Mouse (Mus musculus): ENCODE measurements at regions not wholly inside any gene's neighbourhood (a gene's known extent, or its start where the extent isn't known, plus 50 kb on each side); places are given as distances from the start of the nearest gene placed in this dataset.
A peak's percentile ranks its signal among the peaks of the same experiment; 100 is the strongest.

- ATAC-seq (replicated peaks; ENCODE audit: poor library complexity, severe bottlenecking): no peak
Observed at GRCm38 (mm10) chr17:64382894-64383293, 51.2 kb upstream of the Pja2 start.

DNA sequence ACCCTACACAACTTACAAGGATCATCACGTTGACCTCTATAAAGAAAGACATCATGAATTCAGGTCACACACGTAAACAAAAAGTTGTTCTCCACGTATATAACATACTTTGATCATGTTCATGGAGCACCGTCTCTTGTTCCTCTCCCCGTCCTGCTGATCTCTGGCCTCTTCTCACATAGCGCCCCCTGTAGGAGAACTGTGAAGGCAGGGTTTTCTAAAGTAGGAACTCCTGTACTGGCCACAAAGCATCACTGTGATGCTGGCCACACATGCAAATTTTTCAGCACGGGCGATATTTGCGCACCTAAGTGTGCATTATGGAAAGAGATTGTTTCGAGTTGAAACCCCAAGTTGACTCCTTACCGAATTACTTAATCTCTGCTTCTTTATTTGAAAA lies 51.9 kb upstream of the Pja2 start:
- ATAC-seq (replicated peaks; ENCODE audit: poor library complexity, severe bottlenecking): no peak

DNA sequence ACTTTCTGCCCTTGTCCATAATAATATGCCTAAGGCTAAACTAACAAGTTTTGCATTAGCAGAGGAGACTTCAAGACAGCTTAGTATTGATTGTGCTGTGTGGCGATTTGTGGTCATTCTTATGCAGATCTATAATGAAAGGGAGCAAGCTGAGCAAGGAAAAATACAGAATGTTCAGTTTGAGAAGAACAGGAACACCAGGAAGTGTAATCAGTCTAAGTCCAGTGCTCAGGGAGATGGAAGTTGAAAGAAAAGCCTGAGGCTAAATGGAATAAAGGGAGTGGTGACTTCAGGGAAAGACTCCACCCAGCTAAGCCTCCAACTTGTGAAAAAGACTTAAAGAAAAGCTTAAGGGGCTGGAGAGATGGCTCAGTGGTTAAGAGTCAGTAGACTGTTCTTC lies 58.6 kb upstream of the Pja2 start:
- no peak for ATAC-seq (replicated peaks; ENCODE audit: poor library complexity, severe bottlenecking)

GRCm38 (mm10) chr17:64397254-64397897 lies 65.7 kb upstream of the Pja2 start:
- ATAC-seq (replicated peaks; ENCODE audit: poor library complexity, severe bottlenecking): peak; percentile 80

GRCm38 (mm10) chr17:64398114-64398692 lies 66.5 kb upstream of the Pja2 start:
- no peak for ATAC-seq (replicated peaks; ENCODE audit: poor library complexity, severe bottlenecking)

DNA sequence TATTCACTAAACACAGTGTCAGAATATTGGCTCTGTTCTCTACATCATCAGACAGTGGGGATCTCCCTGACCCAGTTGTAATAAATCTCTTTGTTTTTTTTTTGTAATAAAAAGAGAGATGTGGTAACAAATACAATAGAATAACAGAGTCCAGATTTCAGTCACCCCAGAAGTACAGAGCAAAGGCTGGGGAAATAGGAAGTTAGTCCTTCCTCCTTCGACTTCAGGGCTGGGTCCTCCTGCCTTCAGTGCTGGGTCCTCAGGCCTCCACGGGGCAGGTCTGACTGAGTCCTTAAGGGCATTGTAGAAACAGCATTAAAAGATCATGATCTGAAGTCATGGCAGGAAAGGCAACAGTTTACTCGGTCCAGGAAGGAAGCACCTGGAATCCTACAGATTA lies 67.0 kb upstream of the Pja2 start:
- peak; percentile 68 for ATAC-seq (replicated peaks; ENCODE audit: poor library complexity, severe bottlenecking)

DNA sequence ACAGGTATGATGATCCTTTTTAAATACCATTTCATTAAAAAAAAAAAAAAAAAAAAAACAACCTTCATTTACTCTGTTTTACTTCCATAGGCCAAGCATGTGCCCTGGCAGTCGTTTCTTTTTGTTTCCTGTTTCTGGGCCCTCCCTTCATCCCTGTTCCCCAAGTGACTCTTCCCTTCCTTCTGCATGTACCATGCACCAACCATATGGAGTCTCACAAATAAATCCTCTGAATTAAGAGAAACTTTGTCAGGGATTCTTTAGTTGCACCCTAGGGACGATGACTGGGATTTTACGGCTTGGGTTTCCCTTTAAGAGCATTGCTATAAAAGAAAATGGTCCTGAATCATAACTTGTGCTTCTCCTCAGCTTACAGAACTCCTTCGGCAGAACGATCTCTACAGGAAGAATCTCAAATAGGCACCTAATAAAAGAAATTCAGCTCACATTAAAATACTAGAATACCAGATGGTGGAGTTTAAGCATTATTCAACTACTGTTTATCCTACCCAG lies 75.1 kb upstream of the Pja2 start:
- ATAC-seq (replicated peaks; ENCODE audit: poor library complexity, severe bottlenecking): no peak

DNA sequence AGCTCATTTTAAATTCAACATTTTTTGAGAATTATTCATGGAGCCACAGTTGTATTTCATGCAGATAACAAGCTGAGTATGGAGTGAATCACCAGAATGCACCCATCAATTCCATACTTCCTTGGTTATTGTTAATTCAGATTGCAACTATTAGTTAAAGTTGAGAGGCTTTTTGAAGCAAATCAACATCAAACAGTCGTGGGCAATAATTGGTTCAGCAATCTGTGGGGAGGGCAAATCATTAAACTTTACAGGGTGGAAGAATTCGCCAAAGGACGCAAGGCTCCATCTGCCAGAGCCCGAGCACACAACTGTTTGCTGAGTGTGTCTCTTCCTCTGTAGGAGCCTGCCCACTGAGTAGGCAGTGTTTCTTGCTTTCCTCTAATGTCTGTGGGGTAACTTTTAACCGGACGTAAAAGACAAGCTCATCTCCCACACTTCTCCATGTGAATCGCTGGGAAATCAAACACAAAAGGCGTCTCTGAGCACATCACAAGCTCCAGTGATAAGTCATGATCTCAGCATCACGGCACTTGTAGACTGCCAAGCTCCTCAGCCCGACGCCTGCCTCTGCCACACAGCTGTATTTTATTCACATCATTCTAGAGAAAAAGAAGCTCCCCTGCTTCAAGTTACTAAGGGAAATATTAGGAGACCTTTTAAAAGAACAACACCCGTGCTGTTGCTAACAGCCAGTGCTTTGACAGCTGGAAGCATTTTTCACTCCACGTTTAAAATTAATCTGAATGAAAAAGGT lies 75.7 kb upstream of the Pja2 start:
- no peak for ATAC-seq (replicated peaks; ENCODE audit: poor library complexity, severe bottlenecking)

DNA sequence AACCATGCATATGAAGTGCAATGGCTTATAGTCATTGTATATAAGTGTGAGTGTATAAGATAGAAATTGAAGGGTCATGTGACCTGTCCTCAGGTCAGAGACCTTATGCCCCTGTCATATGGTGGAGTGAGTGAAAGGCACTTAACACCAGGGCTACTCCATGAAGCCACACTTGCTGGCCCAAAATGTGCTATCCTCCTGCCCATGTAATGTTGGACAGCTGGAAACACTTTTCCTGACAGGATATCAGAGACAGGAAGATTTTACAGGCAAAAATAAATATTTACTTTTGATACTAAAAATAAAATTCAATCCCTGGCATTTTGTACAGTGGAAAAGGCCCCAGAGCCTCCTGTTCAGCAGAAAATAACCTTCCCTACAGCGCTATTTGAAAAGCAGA lies 94.1 kb upstream of the Pja2 start:
- ATAC-seq (replicated peaks; ENCODE audit: poor library complexity, severe bottlenecking): no peak

- no peak for ATAC-seq (replicated peaks; ENCODE audit: poor library complexity, severe bottlenecking)
Observed at GRCm38 (mm10) chr17:64426536-64426935, 94.8 kb upstream of the Pja2 start.

GRCm38 (mm10) chr17:64439571-64439970 lies 107.9 kb upstream of the Pja2 start:
- ATAC-seq (replicated peaks; ENCODE audit: poor library complexity, severe bottlenecking): no peak

DNA sequence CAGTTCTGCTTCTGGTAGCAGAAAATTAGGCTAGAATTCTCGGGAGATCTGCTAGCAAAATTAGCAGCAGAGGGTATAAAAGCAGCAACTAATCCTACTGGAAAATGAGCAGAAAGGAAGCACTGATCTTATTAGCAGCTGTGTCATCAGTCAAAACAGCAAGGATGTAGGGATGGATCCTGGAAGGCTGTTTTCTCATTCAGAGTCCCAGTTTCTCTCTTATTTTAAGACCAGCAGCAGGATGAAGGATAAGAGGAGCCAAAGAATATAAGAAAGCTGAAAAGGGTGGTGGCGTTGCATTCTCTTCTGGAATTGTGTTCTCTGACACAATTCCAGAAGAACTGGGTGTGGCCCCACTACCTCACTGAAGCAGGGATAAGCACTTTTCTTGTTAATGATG lies 123.0 kb upstream of the Pja2 start:
- no peak for ATAC-seq (replicated peaks; ENCODE audit: poor library complexity, severe bottlenecking)

DNA sequence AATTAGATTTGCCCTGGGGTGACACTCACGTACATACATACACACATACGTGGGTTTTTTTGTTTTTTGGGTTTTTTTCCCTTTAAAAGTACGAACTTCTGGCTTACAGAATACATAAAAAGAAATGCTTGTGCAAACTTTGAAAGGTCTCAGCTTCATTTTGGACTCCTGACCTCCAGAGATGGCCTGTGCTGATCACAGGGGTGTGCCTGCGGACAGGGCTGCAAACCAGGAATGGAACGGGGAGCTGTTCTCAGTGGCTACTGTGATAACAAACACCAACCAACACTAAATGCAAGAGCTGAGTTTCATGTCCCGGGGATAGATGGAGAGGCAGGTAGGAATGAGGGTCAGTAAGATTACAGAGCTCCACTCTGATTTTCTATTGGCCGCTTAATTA lies 134.3 kb upstream of the Man2a1 start:
- no peak for ATAC-seq (replicated peaks; ENCODE audit: poor library complexity, severe bottlenecking)

GRCm38 (mm10) chr17:64466746-64467145 lies 133.8 kb upstream of the Man2a1 start:
- no peak for ATAC-seq (replicated peaks; ENCODE audit: poor library complexity, severe bottlenecking)

GRCm38 (mm10) chr17:64467297-64467696 lies 133.2 kb upstream of the Man2a1 start:
- ATAC-seq (replicated peaks; ENCODE audit: poor library complexity, severe bottlenecking): no peak

DNA sequence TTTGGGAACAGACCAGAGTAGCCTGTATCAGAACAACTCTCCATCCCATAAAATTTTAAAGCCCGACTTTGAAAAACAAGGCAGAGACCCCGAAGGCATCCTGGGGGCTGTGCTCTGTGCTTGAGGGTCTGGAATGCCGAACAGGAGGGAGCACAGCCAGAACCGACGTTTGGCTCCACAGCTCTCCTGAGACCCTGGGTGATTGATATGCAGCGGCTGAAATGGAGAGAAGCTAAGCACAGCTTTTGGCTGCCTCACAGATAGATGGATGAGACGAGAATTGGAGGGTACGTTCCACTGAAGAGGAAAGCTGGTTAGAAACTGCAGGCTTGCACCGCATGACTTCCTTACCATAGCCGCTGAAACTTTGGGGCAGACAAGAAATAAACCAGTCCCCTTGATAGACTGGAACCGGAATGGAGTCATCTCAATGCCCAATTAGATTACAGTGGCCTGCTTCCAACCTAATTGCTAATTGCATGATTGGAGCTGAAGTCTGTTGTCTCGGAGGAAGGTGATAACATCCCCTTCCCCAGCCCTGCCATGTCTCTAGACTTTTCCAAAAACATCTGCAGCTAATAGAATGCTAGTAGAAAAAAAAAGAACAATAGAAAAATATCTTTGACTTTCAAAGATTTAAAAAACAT lies 130.7 kb upstream of the Man2a1 start:
- no peak for ATAC-seq (replicated peaks; ENCODE audit: poor library complexity, severe bottlenecking)

DNA sequence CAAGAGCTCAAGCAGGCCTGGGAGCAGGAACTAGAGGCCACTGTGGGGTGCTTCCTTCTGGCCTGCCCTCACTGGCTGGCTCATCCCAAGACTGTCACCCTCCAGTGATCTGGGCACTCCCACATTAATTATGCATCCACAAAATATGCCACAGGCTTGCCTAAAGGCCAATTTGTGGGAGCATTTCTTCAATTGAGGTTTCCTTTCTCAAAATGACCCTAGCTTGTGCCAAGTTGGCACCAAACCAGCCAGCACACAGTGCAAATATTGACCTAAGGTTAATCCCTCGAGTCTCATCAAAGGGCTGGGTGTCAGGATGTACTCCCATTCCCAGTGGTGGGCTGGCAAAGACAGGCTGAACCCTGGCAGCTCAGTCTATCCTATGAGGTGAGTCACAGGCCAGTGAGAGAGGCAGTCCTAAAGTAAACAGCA lies 119.9 kb upstream of the Man2a1 start:
- ATAC-seq (replicated peaks; ENCODE audit: poor library complexity, severe bottlenecking): no peak

DNA sequence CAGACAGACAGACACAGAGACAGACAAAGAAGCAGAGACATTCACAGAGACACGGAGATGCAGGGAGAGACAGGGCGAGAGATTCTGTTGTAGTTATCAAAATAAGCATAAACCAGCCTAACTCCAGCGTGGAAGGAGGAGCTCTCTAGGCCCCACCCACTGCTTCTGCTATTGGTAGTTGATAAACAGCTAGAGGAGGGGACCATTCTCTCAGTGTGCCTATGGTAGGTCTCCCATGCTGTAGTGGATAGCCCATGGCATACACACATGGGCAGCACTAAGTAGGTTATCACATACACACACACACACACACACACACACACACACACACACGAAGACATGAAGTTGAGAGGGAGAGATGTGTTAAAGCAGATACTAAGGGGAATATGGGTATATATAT lies 115.7 kb upstream of the Man2a1 start:
- no peak for ATAC-seq (replicated peaks; ENCODE audit: poor library complexity, severe bottlenecking)

DNA sequence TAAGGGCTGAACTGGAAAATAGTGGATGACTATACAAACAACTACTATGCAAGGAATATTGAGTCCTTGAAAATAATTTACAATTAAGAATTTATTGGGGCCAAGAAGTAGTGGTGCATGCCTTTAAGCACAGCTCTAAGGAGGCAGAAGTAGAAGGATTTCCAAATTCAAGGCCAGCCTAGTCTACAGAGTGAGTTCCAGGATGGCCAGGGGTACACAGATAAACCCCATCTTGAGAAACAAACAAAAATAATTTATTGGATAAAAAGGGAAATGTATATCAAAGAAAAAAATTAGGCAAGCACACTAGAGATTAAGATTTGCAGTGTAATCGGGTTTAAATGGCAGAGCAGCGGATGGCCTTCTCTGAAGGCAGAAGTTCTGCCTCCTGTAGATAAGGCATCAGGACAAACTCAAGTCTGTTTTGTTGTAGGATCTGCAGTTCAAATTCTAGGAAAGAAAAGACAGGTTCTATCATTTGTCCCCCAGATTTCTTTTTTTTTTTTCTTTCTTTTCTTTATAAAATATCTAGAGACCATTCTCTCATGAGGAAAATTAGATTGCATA lies 110.7 kb upstream of the Man2a1 start:
- ATAC-seq (replicated peaks; ENCODE audit: poor library complexity, severe bottlenecking): no peak

DNA sequence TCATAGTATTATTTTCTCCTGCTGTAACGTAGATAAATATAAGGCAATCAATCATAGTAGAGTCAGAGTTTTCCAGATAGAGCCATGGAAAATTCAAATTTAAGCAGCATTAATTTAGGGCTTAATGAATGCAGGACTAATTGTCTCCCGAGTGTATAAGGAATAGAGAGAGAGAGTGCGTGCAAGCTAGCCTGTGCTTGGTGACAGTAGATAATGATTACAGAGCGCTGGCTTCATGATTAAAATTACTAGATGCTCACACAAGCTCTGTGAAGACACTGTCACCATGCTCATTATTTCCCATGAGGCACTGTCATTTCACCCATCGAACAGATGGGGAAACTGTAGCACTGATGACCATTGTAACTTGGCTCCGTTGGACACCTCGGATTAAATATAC lies 109.9 kb upstream of the Man2a1 start:
- ATAC-seq (replicated peaks; ENCODE audit: poor library complexity, severe bottlenecking): no peak

- ATAC-seq (replicated peaks; ENCODE audit: poor library complexity, severe bottlenecking): peak; percentile 22
Observed at GRCm38 (mm10) chr17:64491922-64492353, 108.6 kb upstream of the Man2a1 start.

All from granulocyte monocyte progenitor cell, adult 5-6 weeks (primary cell).